Mouse (Mus musculus): ENCODE measurements around the gene Tmem88.

The Tmem88 gene

GRCm38 (mm10) chr11:69398059-69398458 is at the start of gene Tmem88:
Gene Tmem88 (minus strand): TSS chr11:69398234.
- DNase-seq (ENCODE audit: low spot score in 2 of 2), result peak in 1 of 2 experiments; percentile 1

GRCm38 (mm10) chr11:69447299-69447698 is 49.3 kb upstream of the Tmem88 start:
- no peak for DNase-seq (ENCODE audit: low spot score in 2 of 2)

- DNase-seq (ENCODE audit: low spot score in 2 of 2), result no peak
Measured at GRCm38 (mm10) chr11:69443328-69443727, 45.3 kb upstream of the Tmem88 start.

GRCm38 (mm10) chr11:69437291-69437690 is 39.3 kb upstream of the Tmem88 start:
- DNase-seq (ENCODE audit: low spot score in 2 of 2), result no peak

GRCm38 (mm10) chr11:69433189-69433588 is 35.2 kb upstream of the Tmem88 start:
- no peak for DNase-seq (ENCODE audit: low spot score in 2 of 2)

- DNase-seq (ENCODE audit: low spot score in 2 of 2), result no peak
Measured at GRCm38 (mm10) chr11:69432640-69432982, 34.6 kb upstream of the Tmem88 start.

- DNase-seq (ENCODE audit: low spot score in 2 of 2), result peak in 1 of 2 experiments; percentile 43
Measured at GRCm38 (mm10) chr11:69431829-69432639, 34.0 kb upstream of the Tmem88 start.

- DNase-seq (ENCODE audit: low spot score in 2 of 2), result no peak
Measured at GRCm38 (mm10) chr11:69430631-69431030, 32.6 kb upstream of the Tmem88 start.

GRCm38 (mm10) chr11:69429313-69429712 is 31.3 kb upstream of the Tmem88 start:
- DNase-seq (ENCODE audit: low spot score in 2 of 2), result no peak

GRCm38 (mm10) chr11:69428751-69429150 is 30.7 kb upstream of the Tmem88 start:
- no peak for DNase-seq (ENCODE audit: low spot score in 2 of 2)

- DNase-seq (ENCODE audit: low spot score in 2 of 2), result no peak
Measured at GRCm38 (mm10) chr11:69426246-69426645, 28.2 kb upstream of the Tmem88 start.

GRCm38 (mm10) chr11:69423885-69424284 is 25.9 kb upstream of the Tmem88 start:
- DNase-seq (ENCODE audit: low spot score in 2 of 2), result no peak

GRCm38 (mm10) chr11:69422842-69423241 is 24.8 kb upstream of the Tmem88 start:
- no peak for DNase-seq (ENCODE audit: low spot score in 2 of 2)

GRCm38 (mm10) chr11:69421131-69421977 is 23.3 kb upstream of the Tmem88 start:
- DNase-seq (ENCODE audit: low spot score in 2 of 2), result no peak

- no peak for DNase-seq (ENCODE audit: low spot score in 2 of 2)
Measured at GRCm38 (mm10) chr11:69420554-69421000, 22.5 kb upstream of the Tmem88 start.

- DNase-seq (ENCODE audit: low spot score in 2 of 2), result peak in 1 of 2 experiments; percentile 58
Measured at GRCm38 (mm10) chr11:69419813-69420553, 21.9 kb upstream of the Tmem88 start.

- DNase-seq (ENCODE audit: low spot score in 2 of 2), result peak in 1 of 2 experiments; percentile 53
Measured at GRCm38 (mm10) chr11:69419443-69419812, 21.4 kb upstream of the Tmem88 start.

GRCm38 (mm10) chr11:69418481-69419442 is 20.7 kb upstream of the Tmem88 start:
- DNase-seq (ENCODE audit: low spot score in 2 of 2), result peak; percentile 72 to 92

- DNase-seq (ENCODE audit: low spot score in 2 of 2), result peak; percentile 90
Measured at GRCm38 (mm10) chr11:69417449-69418384, 19.7 kb upstream of the Tmem88 start.
